Mouse (Mus musculus): Measurements from ENCODE around the gene Rin2. TPM values are rescaled to one million over a fixed set of nuclear protein-coding genes. Genes with fewer than 3 reads are reported as not detected.
A peak's percentile ranks its signal among the peaks of the same experiment; 100 is the strongest.

The Rin2 gene
- polyA plus RNA-seq, 1 experiment, result 8.2 TPM

DNA sequence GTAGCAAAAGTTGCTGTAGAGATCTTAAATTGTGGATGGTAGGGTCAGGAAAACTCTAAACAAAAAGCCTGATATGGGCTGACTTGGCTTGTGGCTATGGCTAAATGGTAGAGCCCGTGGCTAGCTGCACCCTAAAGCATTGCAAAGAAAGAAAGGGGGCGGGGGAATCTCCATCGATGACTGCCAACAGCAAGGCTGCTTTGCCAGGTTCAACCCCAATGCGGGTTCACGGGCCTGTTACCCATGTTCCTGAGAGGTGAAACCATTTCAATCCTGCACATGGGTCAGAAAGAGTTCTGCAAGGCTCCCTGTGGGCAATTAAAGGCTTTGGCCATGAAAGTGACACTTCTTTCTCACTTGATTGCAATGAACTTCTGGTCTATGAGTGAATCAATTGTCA is 206.9 kb downstream of the Rin2 start:
- no peaks in the 10 kb centered on the region; the same call in 1 of the 2 replicates for H3K9me3 ChIP-seq (replicated peaks; ENCODE audit: control insufficient read depth, insufficient read depth, low read length, poor library complexity, severe bottlenecking)
- TF ChIP-seq EP300 (IDR thresholded peaks at IDR 0.05; ENCODE audit: insufficient read depth, low read depth, low read length), result no peak
- H3K4me3 ChIP-seq (ENCODE audit: low read depth, low read length), result no peak overlapping the region
- no peak overlapping the region for H3K9ac ChIP-seq (ENCODE audit: low read depth, poor library complexity, severe bottlenecking)
- H3K4me1 ChIP-seq (ENCODE audit: control insufficient read depth, insufficient read depth, low read length), result peaks cover 4% of the 10 kb centered on the region
- H3K27me3 ChIP-seq (ENCODE audit: control insufficient read depth, insufficient read depth, low read length, poor library complexity, severe bottlenecking), result no peaks in the 10 kb centered on the region
- no peak overlapping the region for H3K27ac ChIP-seq (ENCODE audit: insufficient read depth, low read length)
- no peaks in the 10 kb centered on the region for H3K36me3 ChIP-seq (ENCODE audit: control insufficient read depth, insufficient read depth, low read length, poor library complexity, severe bottlenecking)

GRCm38 (mm10) chr2:145882398-145882797 is 207.4 kb downstream of the Rin2 start:
- H3K9ac ChIP-seq (ENCODE audit: low read depth, poor library complexity, severe bottlenecking), result no peak overlapping the region
- H3K27ac ChIP-seq (ENCODE audit: insufficient read depth, low read length), result no peak overlapping the region
- no peak overlapping the region for H3K4me3 ChIP-seq (ENCODE audit: low read depth, low read length)
- TF ChIP-seq CTCF (IDR thresholded peaks at IDR 0.05; ENCODE audit: low read depth, low read length) (no peak), EP300 (IDR thresholded peaks at IDR 0.05; ENCODE audit: insufficient read depth, low read depth, low read length) (no peak), POLR2A (IDR thresholded peaks at IDR 0.05; ENCODE audit: insufficient read depth, low read length) (no peak)
- H3K9me3 ChIP-seq (replicated peaks; ENCODE audit: control insufficient read depth, insufficient read depth, low read length, poor library complexity, severe bottlenecking), result no peaks in the 10 kb centered on the region; the same call in 1 of the 2 replicates
- H3K27me3 ChIP-seq (ENCODE audit: control insufficient read depth, insufficient read depth, low read length, poor library complexity, severe bottlenecking), result no peaks in the 10 kb centered on the region
- H3K36me3 ChIP-seq (ENCODE audit: control insufficient read depth, insufficient read depth, low read length, poor library complexity, severe bottlenecking), result no peaks in the 10 kb centered on the region
- peaks cover 4% of the 10 kb centered on the region for H3K4me1 ChIP-seq (ENCODE audit: control insufficient read depth, insufficient read depth, low read length)

DNA sequence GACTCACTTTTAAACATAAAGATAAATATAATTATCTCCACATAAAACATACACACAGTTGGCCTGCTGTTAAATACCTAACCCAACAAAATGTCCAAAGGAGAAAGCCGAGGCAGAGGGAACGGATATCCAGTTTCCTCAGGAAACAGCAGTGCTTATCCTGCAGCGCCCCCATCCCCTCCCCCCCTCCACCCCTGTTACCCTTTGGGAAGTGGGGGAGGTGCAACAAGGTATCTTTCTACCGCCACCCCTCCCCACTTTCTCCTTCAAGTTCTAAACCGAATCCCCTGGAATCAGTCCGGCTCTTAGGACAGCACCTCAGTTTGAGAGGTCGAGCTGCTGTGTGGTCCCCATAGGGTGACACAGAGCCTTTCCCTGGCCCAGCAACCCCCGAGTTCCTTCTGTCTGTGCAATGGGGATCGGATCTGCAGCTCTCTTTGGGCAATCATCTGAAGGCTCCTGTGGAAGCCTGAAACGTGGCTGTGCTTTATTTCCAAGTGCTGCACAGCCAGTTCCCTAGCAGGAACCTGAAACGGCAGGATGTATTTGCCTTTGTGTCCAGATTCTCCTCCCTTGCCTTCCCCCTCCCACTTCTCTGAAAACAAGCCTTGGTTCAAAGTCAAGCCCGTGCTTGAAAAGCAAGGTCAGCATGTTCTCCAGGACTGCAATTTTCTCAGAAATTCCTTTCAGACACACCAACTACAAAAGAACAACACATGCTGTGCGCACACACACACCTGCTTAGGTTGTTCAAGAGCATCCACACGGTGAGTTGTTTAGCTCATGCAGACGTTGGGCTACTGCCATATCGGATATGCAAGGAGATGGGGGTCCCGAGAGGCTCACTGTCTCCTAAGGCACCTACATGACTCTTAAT is 209.3 kb downstream of the Rin2 start:
- Histone ChIP-seq H3K36me3 (ENCODE audit: control insufficient read depth, insufficient read depth, low read length, poor library complexity, severe bottlenecking) (no peaks in the 10 kb centered on the region), H3K27me3 (ENCODE audit: control insufficient read depth, insufficient read depth, low read length, poor library complexity, severe bottlenecking) (no peaks in the 10 kb centered on the region), H3K9ac (ENCODE audit: low read depth, poor library complexity, severe bottlenecking) (peak overlapping the region; percentile 25; the same call in 1 of the 2 replicates), H3K27ac (ENCODE audit: insufficient read depth, low read length) (peak overlapping the region; percentile 44), H3K4me1 (ENCODE audit: control insufficient read depth, insufficient read depth, low read length) (peaks cover 4% of the 10 kb centered on the region), H3K4me3 (ENCODE audit: low read depth, low read length) (peak overlapping the region; percentile 1; the same call in 1 of the 2 replicates), H3K9me3 (replicated peaks; ENCODE audit: control insufficient read depth, insufficient read depth, low read length, poor library complexity, severe bottlenecking) (no peaks in the 10 kb centered on the region; the same call in 1 of the 2 replicates)
- TF ChIP-seq CTCF (IDR thresholded peaks at IDR 0.05; ENCODE audit: low read depth, low read length) (no peak), POLR2A (IDR thresholded peaks at IDR 0.05; ENCODE audit: insufficient read depth, low read length) (no peak), EP300 (IDR thresholded peaks at IDR 0.05; ENCODE audit: insufficient read depth, low read depth, low read length) (no peak)

- Histone ChIP-seq H3K27me3 (ENCODE audit: control insufficient read depth, insufficient read depth, low read length, poor library complexity, severe bottlenecking) (no peaks in the 10 kb centered on the region), H3K4me3 (ENCODE audit: low read depth, low read length) (peak overlapping the region; percentile 1; the same call in 1 of the 2 replicates), H3K4me1 (ENCODE audit: control insufficient read depth, insufficient read depth, low read length) (peaks cover 4% of the 10 kb centered on the region), H3K27ac (ENCODE audit: insufficient read depth, low read length) (peak overlapping the region; percentile 44), H3K9ac (ENCODE audit: low read depth, poor library complexity, severe bottlenecking) (no peak overlapping the region), H3K9me3 (replicated peaks; ENCODE audit: control insufficient read depth, insufficient read depth, low read length, poor library complexity, severe bottlenecking) (no peaks in the 10 kb centered on the region; the same call in 1 of the 2 replicates), H3K36me3 (ENCODE audit: control insufficient read depth, insufficient read depth, low read length, poor library complexity, severe bottlenecking) (no peaks in the 10 kb centered on the region)
- TF ChIP-seq POLR2A (IDR thresholded peaks at IDR 0.05; ENCODE audit: insufficient read depth, low read length) (no peak), CTCF (IDR thresholded peaks at IDR 0.05; ENCODE audit: low read depth, low read length) (no peak), EP300 (IDR thresholded peaks at IDR 0.05; ENCODE audit: insufficient read depth, low read depth, low read length) (no peak)
Observed at GRCm38 (mm10) chr2:145884913-145885785, 210.1 kb downstream of the Rin2 start.

DNA sequence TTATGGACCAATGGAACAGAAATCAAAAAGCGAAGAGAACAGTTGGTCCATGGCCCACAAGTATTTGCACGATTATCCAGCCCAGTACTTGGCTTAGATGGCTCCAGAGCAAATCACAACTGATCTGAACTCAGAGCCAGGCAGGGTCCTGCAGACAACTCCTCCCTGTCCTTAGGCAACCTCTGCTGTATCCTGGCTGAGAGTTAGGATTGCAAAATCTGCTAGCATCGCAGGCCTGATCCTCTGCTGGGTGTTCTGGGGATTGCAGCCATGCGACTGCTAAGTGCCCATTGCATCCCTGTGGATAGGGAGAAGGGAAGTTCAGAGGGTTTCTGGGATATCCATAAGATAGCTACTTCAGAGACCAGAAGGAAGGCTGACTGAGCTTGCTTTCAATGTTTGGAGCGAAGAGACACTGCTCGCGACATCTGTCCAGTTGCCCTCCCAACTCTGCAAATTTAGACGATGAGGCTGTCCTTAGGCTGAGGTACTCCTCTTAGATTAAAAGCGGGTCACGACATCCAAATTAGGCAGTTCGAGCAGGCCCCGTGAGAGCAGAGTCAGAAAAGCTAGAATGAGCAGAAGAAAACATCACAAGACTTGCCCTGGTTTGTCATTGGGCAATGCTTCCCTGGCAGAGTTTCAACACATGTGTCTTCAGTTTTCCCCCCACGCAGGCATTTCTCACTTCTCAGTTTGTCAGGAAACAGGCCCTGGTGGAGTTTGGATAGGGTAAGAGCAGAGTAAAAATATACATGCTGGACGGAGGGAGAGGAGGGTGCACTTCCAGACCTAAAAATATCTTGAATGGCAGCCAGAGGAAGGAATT is 213.1 kb downstream of the Rin2 start:
- TF ChIP-seq EP300 (IDR thresholded peaks at IDR 0.05; ENCODE audit: insufficient read depth, low read depth, low read length) (no peak), CTCF (IDR thresholded peaks at IDR 0.05; ENCODE audit: low read depth, low read length) (no peak), POLR2A (IDR thresholded peaks at IDR 0.05; ENCODE audit: insufficient read depth, low read length) (no peak)
- Histone ChIP-seq H3K9ac (ENCODE audit: low read depth, poor library complexity, severe bottlenecking) (no peak overlapping the region), H3K27me3 (ENCODE audit: control insufficient read depth, insufficient read depth, low read length, poor library complexity, severe bottlenecking) (no peaks in the 10 kb centered on the region), H3K9me3 (replicated peaks; ENCODE audit: control insufficient read depth, insufficient read depth, low read length, poor library complexity, severe bottlenecking) (no peaks in the 10 kb centered on the region), H3K27ac (ENCODE audit: insufficient read depth, low read length) (no peak overlapping the region), H3K36me3 (ENCODE audit: control insufficient read depth, insufficient read depth, low read length, poor library complexity, severe bottlenecking) (no peaks in the 10 kb centered on the region), H3K4me3 (ENCODE audit: low read depth, low read length) (no peak overlapping the region), H3K4me1 (ENCODE audit: control insufficient read depth, insufficient read depth, low read length) (peaks cover 3% of the 10 kb centered on the region)

Measured in ES-Bruce4 (cell line).